ENCODE assay signal across 15 mouse cellular contexts in genomic region chr11:105281763-105282459, GRCm38 (mm10). TPM values are rescaled to one million over a fixed set of nuclear protein-coding genes. Genes with fewer than 3 reads are reported as not detected.
DNase-seq lines count a peak whose midpoint lies in the region; ATAC-seq and TF ChIP-seq lines count a peak whose summit lies in the region.
"Had no signal": no experiment of that assay in that cellular context is flagged by ENCODE, and none has a peak within 500 bp of the region (broad histone marks: within the 10 kb centered on the region; RNA-seq: fewer than 3 reads in every experiment).

No protein-coding gene starts in this region.

- H3K27ac ChIP-seq in cerebellum, adult 2 months (ENCODE audit: insufficient read depth, low read length): 0 out of 2 replicates have a peak overlapping the region, but pooled peaks have one; percentile 13
- H3K27ac ChIP-seq in heart, embryonic 15.5 days: peak overlapping the region; percentile 48; the same call in 1 of the 2 replicates
- H3K27ac ChIP-seq: hindbrain, embryonic 10.5 days; liver, embryonic 14.5 days had no signal

- no peaks in the 10 kb centered on the region for H3K27me3 ChIP-seq in cerebellum, adult 2 months (ENCODE audit: control insufficient read depth, insufficient read depth, low read length)
- H3K27me3 ChIP-seq in heart, embryonic 15.5 days: no peaks in the 10 kb centered on the region
- H3K27me3 ChIP-seq: megakaryocyte, embryonic 14.5 days had no signal

- WGBS in cerebellum, adult 2 months: 21% methylated on average over 12 of the region's 12 CpGs
- WGBS in heart, embryonic 15.5 days: 70% methylated on average over 12 of the region's 12 CpGs

- peaks cover 17% of the 10 kb centered on the region for H3K4me1 ChIP-seq in cerebellum, adult 2 months (ENCODE audit: control insufficient read depth, insufficient read depth, low read length)
- H3K4me1 ChIP-seq in heart, embryonic 15.5 days (replicated peaks): peaks cover 21% of the 10 kb centered on the region
- H3K4me1 ChIP-seq: megakaryocyte, embryonic 14.5 days had no signal

- H3K4me3 ChIP-seq in cerebellum, adult 2 months (replicated peaks; ENCODE audit: insufficient read depth, low read depth, low read length): no peak overlapping the region
- no peak overlapping the region for H3K4me3 ChIP-seq in heart, embryonic 15.5 days
- H3K4me3 ChIP-seq: hindbrain, embryonic 10.5 days; megakaryocyte, embryonic 14.5 days had no signal

- peaks cover 32% of the 10 kb centered on the region for H3K36me3 ChIP-seq in heart, embryonic 15.5 days

- peak; percentile 42 to 60 for DNase-seq in cerebellum, adult 2 months
- no peak for DNase-seq in cerebellum, postnatal 4 days (ENCODE audit: low spot score in 2 of 2)
- DNase-seq in heart, postnatal 25 days (ENCODE audit: low spot score): no peak
- peak; percentile 30 to 38 for DNase-seq in right cerebral cortex, adult 2 months (ENCODE audit: low spot score in 2 of 2)
- no peak for DNase-seq in right cerebral cortex, postnatal 25 days
- DNase-seq in telencephalon, adult 2 months (ENCODE audit: low read depth, low spot score): peak; percentile 29
- no peak for DNase-seq in layer of hippocampus, postnatal 10 days (ENCODE audit: low spot score in 2 of 2)
- DNase-seq: adrenal gland, postnatal 14 days; kidney, adult 11 months; right cerebral cortex, postnatal 4 days; thymus, postnatal 14 days had no signal

- ATAC-seq in heart, embryonic 15.5 days (replicated peaks; ENCODE audit: insufficient number of reproducible peaks, insufficient read depth, low FRiP score, low read depth): no peak

- no peaks in the 10 kb centered on the region for H3K9me3 ChIP-seq in heart, embryonic 15.5 days (replicated peaks)
- H3K9me3 ChIP-seq: hindbrain, embryonic 10.5 days; megakaryocyte, embryonic 14.5 days had no signal

- intact Hi-C loops in heart, postnatal 25 days (cut with DNase I): no loop called here

- no peak for TF ChIP-seq POLR2A in cerebellum, adult 2 months (IDR thresholded peaks at IDR 0.05; ENCODE audit: borderline replicate concordance, insufficient read depth, low read length)

- no peak for TF ChIP-seq CTCF in cerebellum, adult 2 months (IDR thresholded peaks at IDR 0.05; ENCODE audit: borderline replicate concordance, insufficient read depth, low read depth, low read length)

- no peak overlapping the region for H3K9ac ChIP-seq in heart, embryonic 15.5 days
- H3K9ac ChIP-seq: liver, embryonic 14.5 days had no signal

- no peak overlapping the region for H3K4me2 ChIP-seq in heart, embryonic 15.5 days

RNA-seq across cellular contexts. Expression of gene Mrc2, which starts 10.5 kb away (rescaled TPM):
- polyA plus RNA-seq in cerebellum, adult 2 months (2012; rRNA removed): 3.6 and 4.4 TPM in 2 replicates
- polyA plus RNA-seq in heart, embryonic 15.5 days (2015; fragmentation: Nextera tagmentation; extraction: Ambion mirVana): 8.0 and 11.7 TPM in 2 replicates
- 10 to 100 TPM; 20.9 to 23.4 TPM for total RNA-seq in heart, postnatal 25 days (2021)
- 1 to 10 TPM; 8.9 to 9.3 TPM for total RNA-seq in layer of hippocampus, postnatal 10 days (2021)

Comparison
In these comparisons a context has a peak if more than half of its experiments do, and no peak if none do; other contexts are left out.
1. DNase-seq: peak in cerebellum, adult 2 months (2 of 2), right cerebral cortex, adult 2 months (2 of 2) and telencephalon, adult 2 months (single experiment); none in cerebellum, postnatal 4 days (0 of 2), heart, postnatal 25 days (single experiment), right cerebral cortex, postnatal 25 days (single experiment) and layer of hippocampus, postnatal 10 days (0 of 2).